Mouse (Mus musculus) olfactory bulb, adult 2 months (tissue): ENCODE data around the gene Olfr1375.
"Not testable (repeated sequence)": the region's sequence is repeated elsewhere in the genome, so short reads cannot be mapped to it uniquely, and the experiment has no call there.

Experiments
- CTCF ChIP-seq: fragments of 200-500 bp; IDR thresholded peaks from 2 replicates; pipeline ENCODE4 v1.5.1; 2012; ENCODE audit warnings: low read depth, mild to moderate bottlenecking, low read length, moderate library complexity; ENCODE audit not compliant: insufficient read depth
- POLR2A ChIP-seq: fragments of 200-500 bp; IDR thresholded peaks from 2 replicates; pipeline ENCODE4 v1.6.1; 2012; ENCODE audit warnings: mild to moderate bottlenecking, low read depth, low read length, moderate library complexity; ENCODE audit not compliant: insufficient read depth

DNA sequence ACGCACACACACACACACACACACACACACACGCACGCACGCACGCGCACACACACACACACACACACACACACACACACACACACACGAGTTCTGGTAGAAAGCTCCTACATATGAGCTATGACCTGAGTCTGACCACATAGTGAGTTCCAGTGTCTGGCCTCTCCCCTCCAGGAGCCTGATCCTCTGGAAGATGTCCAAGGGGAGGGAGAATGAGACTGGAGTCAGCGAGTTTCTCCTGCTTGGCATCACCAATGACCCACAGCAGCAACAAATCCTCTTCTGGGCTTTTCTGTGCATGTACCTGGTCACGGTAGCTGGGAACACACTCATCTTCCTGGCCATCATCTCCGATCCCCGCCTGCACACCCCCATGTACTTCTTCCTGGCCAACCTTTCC, 21.1 kb upstream of the Olfr1375 start:
- not testable (repeated sequence) for TF ChIP-seq CTCF, POLR2A
